Mouse (Mus musculus): ENCODE measurements around the gene Rcl1. TPM values are rescaled to one million over a fixed set of nuclear protein-coding genes. Genes with fewer than 3 reads are reported as not detected.

Rcl1 gene
- total and polyA plus RNA-seq, 2 experiments from 2014 or later, result 2.3 to 9.6 TPM

DNA sequence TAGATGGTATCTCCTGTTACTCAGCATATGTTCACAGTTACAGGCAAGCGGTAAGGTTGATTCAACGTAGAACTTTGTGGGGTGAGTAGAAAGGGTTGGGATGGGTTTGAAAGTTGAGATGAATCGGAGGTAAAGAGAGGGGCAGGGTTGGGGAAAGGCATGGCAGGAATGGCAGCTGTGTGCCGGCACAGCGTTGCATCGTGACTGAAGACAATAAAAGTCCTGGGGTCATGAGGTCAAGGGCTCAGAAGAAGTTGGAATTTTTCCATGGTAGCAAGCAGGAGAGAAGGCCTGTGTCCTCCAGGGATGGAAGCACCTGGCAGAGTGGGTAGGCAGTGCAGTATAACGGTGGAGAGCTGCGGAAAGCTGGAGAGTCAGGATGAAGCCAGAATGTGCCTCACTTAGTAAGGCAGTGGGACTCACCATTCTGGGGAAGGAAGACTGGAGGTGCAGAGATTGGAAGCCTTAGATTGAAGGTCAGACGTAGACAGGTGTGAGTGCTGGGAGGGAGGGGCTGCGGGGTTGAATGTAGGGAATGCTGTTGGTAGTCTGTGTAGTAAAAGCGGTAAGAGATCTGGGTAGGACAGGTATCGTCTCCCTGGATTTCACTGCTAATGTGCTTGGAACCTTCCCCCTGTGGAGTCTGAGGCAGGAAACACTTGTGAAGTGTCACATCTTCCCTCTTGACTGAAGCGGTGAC, 23.9 kb downstream of the Rcl1 start:
- TF ChIP-seq CTCF (IDR thresholded peaks at IDR 0.05; ENCODE audit: low read depth) (no peak), EP300 (IDR thresholded peaks at IDR 0.05; ENCODE audit: low read depth) (no peak)

DNA sequence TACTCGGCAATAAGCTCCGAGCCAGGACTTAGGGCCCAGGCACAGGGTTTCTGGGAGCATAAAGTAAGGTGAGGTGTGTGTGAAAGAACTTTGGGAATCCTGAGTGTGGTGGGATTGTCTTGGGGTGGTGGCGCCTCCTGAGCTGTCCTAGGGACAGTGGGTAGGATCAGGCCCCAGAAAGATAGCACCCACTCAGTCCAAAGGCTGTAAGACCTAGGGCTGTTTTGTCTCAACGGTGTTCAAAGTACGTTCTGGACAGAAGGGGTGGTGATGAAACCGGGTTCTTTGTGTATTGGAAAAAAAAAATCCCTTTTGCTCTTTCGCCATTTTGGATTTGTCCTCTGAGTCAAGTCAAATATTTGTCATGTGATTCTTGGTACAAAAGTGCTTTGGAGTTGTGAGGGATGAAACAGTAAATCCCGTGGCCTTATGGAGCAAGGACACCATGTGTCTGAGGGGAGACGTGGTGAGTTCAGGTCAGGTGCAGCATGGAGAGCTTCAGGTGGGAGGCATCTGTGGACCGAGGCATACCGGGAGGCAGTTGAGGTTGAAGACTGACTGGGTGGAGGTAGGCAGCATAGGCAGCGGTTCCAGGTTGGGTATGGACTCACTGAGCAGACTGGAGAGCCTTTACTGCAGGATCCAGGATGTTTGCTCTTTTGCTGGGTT, 25.3 kb downstream of the Rcl1 start:
- Histone ChIP-seq H3K4me1 (ENCODE audit: control insufficient read depth, insufficient read depth) (no peaks in the 10 kb centered on the region), H3K36me3 (replicated peaks; ENCODE audit: control insufficient read depth, insufficient read depth, low read length) (peaks cover 42% of the 10 kb centered on the region), H3K27me3 (ENCODE audit: control insufficient read depth, insufficient read depth, low read length) (no peaks in the 10 kb centered on the region), H3K9ac (replicated peaks; ENCODE audit: low read depth, low read length) (no peak overlapping the region), H3K9me3 (replicated peaks; ENCODE audit: control insufficient read depth, low read length) (no peaks in the 10 kb centered on the region), H3K4me2 (ENCODE audit: low read depth, low read length) (no peak overlapping the region), H3K27ac (ENCODE audit: low read depth) (no peak overlapping the region), H3K4me3 (ENCODE audit: low read depth, low read length) (no peak overlapping the region)
- TF ChIP-seq EP300 (IDR thresholded peaks at IDR 0.05; ENCODE audit: low read depth) (no peak), CTCF (IDR thresholded peaks at IDR 0.05; ENCODE audit: low read depth) (no peak)
- DNase-seq (ENCODE audit: low spot score) (no peak), ATAC-seq (ENCODE audit: insufficient read depth, low read depth) (no peak)
- WGBS, result 93% methylated on average over 12 of the region's 12 CpGs

More for the DNA sequence above, 23.9 kb downstream of the Rcl1 start:
- no peak for DNase-seq (ENCODE audit: low spot score)
- H3K36me3 ChIP-seq (replicated peaks; ENCODE audit: control insufficient read depth, insufficient read depth, low read length), result peaks cover 51% of the 10 kb centered on the region
- no peak overlapping the region for H3K27ac ChIP-seq (ENCODE audit: low read depth)
- WGBS, result 80% methylated on average over 13 of the region's 13 CpGs
- no peak overlapping the region for H3K4me2 ChIP-seq (ENCODE audit: low read depth, low read length)
- no peak overlapping the region for H3K4me3 ChIP-seq (ENCODE audit: low read depth, low read length)
- H3K9me3 ChIP-seq (replicated peaks; ENCODE audit: control insufficient read depth, low read length), result no peaks in the 10 kb centered on the region
- no peak overlapping the region for H3K9ac ChIP-seq (replicated peaks; ENCODE audit: low read depth, low read length)
- peak; percentile 24; the same call in 1 of the 2 replicates for ATAC-seq (ENCODE audit: insufficient read depth, low read depth)
- H3K27me3 ChIP-seq (ENCODE audit: control insufficient read depth, insufficient read depth, low read length), result no peaks in the 10 kb centered on the region
- H3K4me1 ChIP-seq (ENCODE audit: control insufficient read depth, insufficient read depth), result no peaks in the 10 kb centered on the region

DNA sequence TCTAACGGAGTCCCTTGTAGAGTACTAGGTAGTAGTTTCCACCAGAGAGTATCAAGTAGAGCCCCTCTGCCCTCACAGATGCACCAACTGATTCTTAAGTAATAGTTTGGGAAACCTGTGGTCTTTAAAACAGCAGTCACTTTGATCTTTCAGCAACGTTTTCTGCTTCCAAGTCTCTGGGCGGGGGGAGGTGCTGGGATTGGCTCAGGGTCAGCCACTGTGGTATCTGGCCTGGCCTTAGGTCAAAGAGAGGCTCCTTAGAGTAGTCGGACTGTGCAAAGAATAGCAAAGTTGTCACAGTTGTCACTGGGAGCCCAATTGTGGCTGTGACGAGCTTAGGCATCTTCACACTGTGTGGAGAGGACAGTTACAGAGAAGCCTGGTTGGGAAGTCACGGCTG, 26.2 kb downstream of the Rcl1 start:
- no peaks in the 10 kb centered on the region for H3K27me3 ChIP-seq (ENCODE audit: control insufficient read depth, insufficient read depth, low read length)
- no peaks in the 10 kb centered on the region for H3K4me1 ChIP-seq (ENCODE audit: control insufficient read depth, insufficient read depth)
- H3K27ac ChIP-seq (ENCODE audit: low read depth), result no peak overlapping the region
- no peak overlapping the region for H3K9ac ChIP-seq (replicated peaks; ENCODE audit: low read depth, low read length)
- 72% methylated on average over 6 of the region's 6 CpGs for WGBS
- H3K36me3 ChIP-seq (replicated peaks; ENCODE audit: control insufficient read depth, insufficient read depth, low read length), result peaks cover 40% of the 10 kb centered on the region
- no peak overlapping the region for H3K4me2 ChIP-seq (ENCODE audit: low read depth, low read length)
- no peak for ATAC-seq (ENCODE audit: insufficient read depth, low read depth)
- no peak for DNase-seq (ENCODE audit: low spot score)
- H3K4me3 ChIP-seq (ENCODE audit: low read depth, low read length), result no peak overlapping the region
- TF ChIP-seq EP300 (IDR thresholded peaks at IDR 0.05; ENCODE audit: low read depth), result no peak
- TF ChIP-seq CTCF (IDR thresholded peaks at IDR 0.05; ENCODE audit: low read depth), result no peak
- H3K9me3 ChIP-seq (replicated peaks; ENCODE audit: control insufficient read depth, low read length), result no peaks in the 10 kb centered on the region

DNA sequence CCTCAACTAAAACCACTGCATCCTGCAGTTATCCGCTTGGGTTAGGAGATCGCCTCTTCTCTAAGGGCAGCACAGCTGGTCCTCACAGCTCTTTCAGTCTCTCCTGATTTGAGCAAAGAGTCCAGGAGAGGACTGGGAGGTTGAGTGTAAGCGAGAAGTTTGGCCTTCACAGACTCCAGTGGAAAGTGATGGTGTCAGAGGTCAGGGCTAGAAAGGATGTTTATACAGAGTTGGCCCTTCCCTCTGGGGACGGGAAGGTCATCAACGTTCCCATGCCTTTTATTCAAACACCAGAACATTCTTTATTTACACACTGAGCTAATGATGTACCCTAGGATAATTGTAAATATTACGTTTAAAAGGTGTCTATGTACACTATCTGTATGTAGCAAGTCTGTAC, 27.0 kb downstream of the Rcl1 start:
- Histone ChIP-seq H3K9me3 (replicated peaks; ENCODE audit: control insufficient read depth, low read length) (no peaks in the 10 kb centered on the region), H3K4me2 (ENCODE audit: low read depth, low read length) (no peak overlapping the region), H3K9ac (replicated peaks; ENCODE audit: low read depth, low read length) (no peak overlapping the region), H3K36me3 (replicated peaks; ENCODE audit: control insufficient read depth, insufficient read depth, low read length) (peaks cover 41% of the 10 kb centered on the region), H3K4me1 (ENCODE audit: control insufficient read depth, insufficient read depth) (no peaks in the 10 kb centered on the region), H3K4me3 (ENCODE audit: low read depth, low read length) (no peak overlapping the region), H3K27ac (ENCODE audit: low read depth) (no peak overlapping the region; the same call in 1 of the 2 replicates), H3K27me3 (ENCODE audit: control insufficient read depth, insufficient read depth, low read length) (no peaks in the 10 kb centered on the region)
- no peak for DNase-seq (ENCODE audit: low spot score)
- TF ChIP-seq CTCF (IDR thresholded peaks at IDR 0.05; ENCODE audit: low read depth), result no peak
- WGBS, result 70% methylated on average over 6 of the region's 6 CpGs
- ATAC-seq (ENCODE audit: insufficient read depth, low read depth), result no peak

DNA sequence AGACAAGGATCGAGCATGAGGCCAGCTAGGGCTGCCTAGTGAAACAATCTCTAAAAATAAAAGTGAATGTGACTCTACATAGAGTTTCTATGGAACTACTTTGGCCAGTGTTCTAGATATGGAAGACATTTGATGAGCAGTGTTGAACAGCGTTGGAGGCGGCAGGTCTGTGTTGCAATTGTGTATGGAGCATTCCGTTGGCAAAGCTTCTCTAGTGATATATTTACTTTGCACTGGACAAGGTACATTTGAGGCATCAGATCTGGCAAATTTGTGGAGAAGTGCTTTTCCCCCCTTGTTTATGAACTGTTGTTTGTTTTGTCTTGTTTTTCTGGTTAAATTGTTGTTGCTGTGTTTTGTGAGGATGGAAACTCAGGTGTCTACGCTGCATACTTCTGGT, 28.4 kb downstream of the Rcl1 start:
- Histone ChIP-seq H3K27me3 (ENCODE audit: control insufficient read depth, insufficient read depth, low read length) (no peaks in the 10 kb centered on the region), H3K9me3 (replicated peaks; ENCODE audit: control insufficient read depth, low read length) (no peaks in the 10 kb centered on the region), H3K36me3 (replicated peaks; ENCODE audit: control insufficient read depth, insufficient read depth, low read length) (peaks cover 41% of the 10 kb centered on the region), H3K4me1 (ENCODE audit: control insufficient read depth, insufficient read depth) (no peaks in the 10 kb centered on the region), H3K4me2 (ENCODE audit: low read depth, low read length) (no peak overlapping the region), H3K4me3 (ENCODE audit: low read depth, low read length) (no peak overlapping the region), H3K27ac (ENCODE audit: low read depth) (no peak overlapping the region), H3K9ac (replicated peaks; ENCODE audit: low read depth, low read length) (no peak overlapping the region)
- DNase-seq (ENCODE audit: low spot score) (no peak), ATAC-seq (ENCODE audit: insufficient read depth, low read depth) (no peak)
- WGBS, result 77% methylated on average over 5 of the region's 5 CpGs
- no peak for TF ChIP-seq CTCF (IDR thresholded peaks at IDR 0.05; ENCODE audit: low read depth)
- no peak for TF ChIP-seq EP300 (IDR thresholded peaks at IDR 0.05; ENCODE audit: low read depth)
